Mouse (Mus musculus): ENCODE measurements around the gene Cdh23. TPM values are rescaled to one million over a fixed set of nuclear protein-coding genes. Genes with fewer than 3 reads are reported as not detected.
"Not testable (repeated sequence)": the region's sequence is repeated elsewhere in the genome, so short reads cannot be mapped to it uniquely, and the experiment has no call there.

Gene Cdh23
- polyA plus RNA-seq (2017; shearing (Covaris generic)) = 1 to 10 TPM; 4.0 to 5.5 TPM

GRCm38 (mm10) chr10:60696390-60696789 lies at the start of gene Cdh23:
TSS of gene Cdh23 (minus strand) at chr10:60696490.
- ATAC-seq = no peak

GRCm38 (mm10) chr10:60744543-60745290 lies 48.4 kb upstream of the Cdh23 start:
- no peak for ATAC-seq

- ATAC-seq = no peak
Observed at GRCm38 (mm10) chr10:60743681-60744080, 47.4 kb upstream of the Cdh23 start.

DNA sequence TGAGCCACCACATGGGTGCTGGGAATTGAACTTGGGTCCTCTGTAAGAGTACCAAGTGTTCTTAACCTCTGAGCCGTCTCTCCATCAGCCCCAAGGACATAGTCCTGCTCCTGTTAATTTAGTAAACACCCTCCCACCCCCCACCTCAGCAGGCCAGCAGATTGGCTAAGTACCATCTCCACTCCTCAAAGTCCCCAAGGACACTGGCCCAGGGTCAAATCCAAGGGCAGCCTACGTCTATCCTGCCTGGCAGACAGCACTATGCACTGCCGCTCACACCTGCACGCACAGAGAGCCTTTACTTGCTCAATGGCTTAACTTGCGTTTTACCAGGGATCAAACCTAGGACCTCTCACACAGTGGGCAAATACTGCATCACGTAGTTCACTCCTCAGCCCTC lies 46.7 kb upstream of the Cdh23 start:
- ATAC-seq = no peak

- ATAC-seq = not testable (repeated sequence)
Observed at GRCm38 (mm10) chr10:60742296-60742695, 46.0 kb upstream of the Cdh23 start.

DNA sequence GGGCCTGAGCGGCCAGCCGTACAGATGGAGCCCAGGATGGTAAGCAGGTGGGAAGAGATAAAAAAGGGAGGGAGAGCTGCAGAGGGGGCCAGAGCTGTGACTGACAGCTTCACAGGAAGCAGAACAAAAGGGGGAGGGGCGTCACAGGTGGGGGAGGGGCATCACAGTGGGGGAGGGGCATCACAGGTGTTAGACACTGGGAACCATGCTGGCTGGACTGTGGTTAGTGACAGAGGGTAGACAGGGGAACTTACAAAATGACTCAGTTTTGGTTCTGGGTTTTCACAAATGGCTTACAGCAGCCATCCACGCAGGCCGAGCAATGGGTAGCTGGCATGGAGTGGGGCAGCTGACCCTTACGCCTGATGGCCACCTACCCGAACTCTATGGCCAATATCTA lies 45.1 kb upstream of the Cdh23 start:
- no peak for ATAC-seq

DNA sequence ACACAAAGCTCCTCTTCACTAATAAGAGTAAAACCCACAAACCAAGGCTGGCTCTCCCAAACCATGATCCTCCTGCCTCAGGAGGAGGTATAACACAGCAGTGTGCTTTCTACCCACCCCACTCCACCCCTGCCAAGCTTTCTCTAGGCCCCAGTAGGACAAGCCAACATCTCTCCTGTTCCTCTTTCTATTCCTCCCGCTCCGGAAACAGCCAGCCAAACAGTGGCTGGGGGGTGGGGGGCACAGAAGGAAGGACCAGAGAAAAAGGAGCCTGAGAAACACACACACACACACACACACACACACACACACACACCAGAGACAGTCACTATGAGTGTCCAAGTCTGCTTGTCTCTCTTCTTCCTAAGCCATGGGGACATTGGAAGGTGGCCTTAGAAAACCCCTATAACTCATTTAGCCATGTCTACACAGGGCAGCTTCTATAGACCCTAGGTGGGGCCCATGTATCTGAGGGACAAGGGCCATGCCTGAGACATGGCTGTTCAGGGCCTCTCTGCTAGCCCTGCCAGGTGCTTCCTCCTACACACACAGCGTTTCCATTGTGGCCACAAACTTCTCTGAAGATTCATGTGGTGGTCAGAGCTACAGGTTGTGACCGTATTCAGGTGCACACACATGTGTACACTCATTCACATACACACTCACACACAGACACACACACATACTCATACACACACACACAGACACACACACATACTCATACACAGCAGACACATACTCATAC lies 43.5 kb upstream of the Cdh23 start:
- no peak for ATAC-seq

DNA sequence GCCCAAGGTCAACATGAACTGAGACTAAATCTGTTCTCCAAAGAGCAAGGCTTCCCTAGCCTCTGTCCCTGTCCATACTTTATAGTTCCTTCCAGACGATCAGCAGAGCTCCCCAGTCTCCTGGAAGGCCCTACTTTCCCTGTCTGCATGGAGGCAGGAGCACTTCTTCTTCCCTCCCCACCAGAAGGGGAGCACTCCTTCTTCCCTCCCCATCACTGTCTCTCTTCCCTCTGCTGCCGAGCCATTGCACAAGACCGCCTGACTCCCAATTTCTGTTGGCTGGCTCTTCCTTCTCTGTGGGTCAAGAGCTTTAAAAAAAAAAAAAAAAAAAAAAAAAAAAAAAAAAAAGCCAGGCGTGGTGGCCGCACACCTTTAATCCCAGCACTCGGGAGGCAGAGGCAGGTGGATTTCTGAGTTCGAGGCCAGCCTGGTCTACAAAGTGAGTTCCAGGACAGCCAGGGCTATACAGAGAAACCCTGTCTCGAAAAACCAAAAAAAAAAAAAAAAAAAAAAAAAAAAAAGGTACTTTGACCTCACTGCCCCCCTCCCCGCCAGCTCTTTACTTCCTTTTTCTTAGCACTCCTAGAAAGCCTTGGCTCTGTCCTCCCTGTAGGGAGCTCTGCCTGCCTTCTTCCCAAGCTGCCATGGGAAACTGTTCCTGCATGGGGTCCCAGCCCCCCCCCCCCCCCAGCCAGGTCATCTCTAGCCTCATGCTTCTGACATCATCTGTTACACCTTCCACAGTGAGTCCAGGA lies 41.8 kb upstream of the Cdh23 start:
- no peak for ATAC-seq

- no peak for ATAC-seq
Observed at GRCm38 (mm10) chr10:60737169-60737728, 41.0 kb upstream of the Cdh23 start.

DNA sequence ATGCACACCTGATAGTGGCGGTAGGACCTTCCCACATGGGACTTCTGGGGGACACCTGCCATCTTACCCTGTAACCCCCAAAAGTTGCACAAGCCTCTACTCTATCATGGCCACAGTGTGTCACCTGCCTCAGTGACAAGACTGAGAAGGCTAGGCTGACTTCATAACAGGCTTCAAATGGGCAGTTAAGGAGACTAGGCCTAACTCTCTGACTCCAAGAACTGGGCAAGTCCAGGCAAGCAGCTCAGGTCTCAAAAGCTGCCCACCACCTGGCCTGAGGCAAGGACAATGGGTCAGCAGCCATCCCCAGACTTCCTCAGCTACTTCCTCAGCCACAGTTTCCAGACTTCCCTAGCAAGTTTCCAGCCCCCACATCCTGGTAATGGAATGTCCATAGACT lies 39.4 kb upstream of the Cdh23 start:
- no peak for ATAC-seq

DNA sequence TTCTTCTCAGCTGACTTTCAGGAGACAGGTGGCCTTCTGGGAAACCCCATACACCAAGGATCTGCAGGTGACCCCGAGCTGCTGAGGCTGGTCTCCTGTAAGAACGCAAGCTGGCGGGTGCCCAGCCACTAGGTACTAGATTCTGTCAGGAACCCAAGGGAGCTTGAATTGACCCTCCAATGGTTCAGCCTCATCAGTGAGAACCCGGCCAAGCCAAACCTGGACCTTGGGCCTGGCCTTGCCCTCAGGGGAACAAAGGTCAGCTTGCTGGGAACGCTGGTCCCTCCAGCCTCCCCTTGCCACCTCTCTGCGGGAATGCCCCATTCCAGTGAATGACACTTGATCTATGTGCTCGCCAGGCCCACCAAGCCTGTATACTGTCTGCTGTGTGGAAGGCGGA lies 37.2 kb upstream of the Cdh23 start:
- no peak for ATAC-seq

GRCm38 (mm10) chr10:60732397-60732861 lies 36.1 kb upstream of the Cdh23 start:
- no peak for ATAC-seq

DNA sequence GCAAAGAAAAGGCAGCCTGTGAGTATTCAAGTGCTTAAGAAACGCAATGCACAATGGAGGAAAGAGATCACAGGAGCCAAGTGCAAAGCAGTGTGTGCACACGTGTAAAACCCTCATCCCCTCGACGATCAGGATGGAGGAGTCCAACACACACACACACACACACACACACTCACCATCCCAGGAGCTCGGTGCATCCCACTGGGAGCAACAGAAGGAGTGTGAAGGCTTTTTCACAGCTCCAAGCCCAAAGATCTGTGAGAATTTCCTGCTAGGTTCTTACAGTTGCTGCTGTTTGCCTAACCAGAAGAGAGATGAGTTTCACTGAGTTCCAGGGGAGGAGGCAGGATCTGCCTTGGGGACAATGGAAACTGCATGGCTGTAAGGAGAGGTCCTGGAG lies 35.5 kb upstream of the Cdh23 start:
- no peak for ATAC-seq

- ATAC-seq = no peak
Observed at GRCm38 (mm10) chr10:60727301-60727700, 31.0 kb upstream of the Cdh23 start.

DNA sequence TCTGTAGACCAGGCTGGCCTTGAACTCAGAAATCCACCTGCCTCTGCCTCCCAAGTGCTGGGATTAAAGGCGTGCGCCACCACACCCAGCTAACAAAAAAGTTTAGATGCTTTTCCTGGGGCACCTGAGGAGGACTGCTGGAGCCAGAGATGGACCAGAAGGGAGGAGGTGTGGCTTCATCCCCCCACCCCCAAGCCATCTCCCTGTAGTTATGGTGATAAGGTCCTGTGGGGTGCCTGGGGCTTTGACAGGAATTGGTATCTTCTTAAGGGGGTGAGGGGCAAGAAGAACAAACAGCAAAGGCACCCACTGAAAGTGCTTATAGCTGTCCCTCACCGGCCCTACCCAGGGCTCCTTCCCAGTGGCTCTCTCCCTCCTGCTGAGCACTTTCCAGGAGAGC lies 30.6 kb upstream of the Cdh23 start:
- ATAC-seq = no peak

GRCm38 (mm10) chr10:60724496-60724895 lies 28.2 kb upstream of the Cdh23 start:
- ATAC-seq = no peak

GRCm38 (mm10) chr10:60723345-60723744 lies 27.1 kb upstream of the Cdh23 start:
- ATAC-seq = no peak

DNA sequence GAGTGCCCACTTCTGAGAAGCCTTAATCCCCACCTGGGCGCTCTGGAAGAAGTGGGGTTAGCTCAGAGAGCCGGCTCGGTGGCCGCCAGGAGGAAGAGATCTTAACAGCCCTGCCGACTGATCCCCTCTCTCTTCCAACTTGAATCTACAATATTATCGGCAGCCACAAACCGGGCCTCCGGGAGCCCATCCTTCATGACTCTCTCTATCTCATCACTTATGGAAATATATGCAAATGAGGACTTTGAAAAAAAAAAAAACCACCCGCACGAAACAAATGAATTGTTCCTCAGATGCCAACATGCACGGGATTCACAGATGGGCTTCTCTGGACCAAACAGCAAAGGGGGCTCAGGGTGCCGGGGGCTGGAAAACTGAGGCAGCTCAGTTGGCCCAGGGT lies 25.4 kb upstream of the Cdh23 start:
- ATAC-seq = no peak

GRCm38 (mm10) chr10:60720461-60720860 lies 24.2 kb upstream of the Cdh23 start:
- ATAC-seq = no peak

DNA sequence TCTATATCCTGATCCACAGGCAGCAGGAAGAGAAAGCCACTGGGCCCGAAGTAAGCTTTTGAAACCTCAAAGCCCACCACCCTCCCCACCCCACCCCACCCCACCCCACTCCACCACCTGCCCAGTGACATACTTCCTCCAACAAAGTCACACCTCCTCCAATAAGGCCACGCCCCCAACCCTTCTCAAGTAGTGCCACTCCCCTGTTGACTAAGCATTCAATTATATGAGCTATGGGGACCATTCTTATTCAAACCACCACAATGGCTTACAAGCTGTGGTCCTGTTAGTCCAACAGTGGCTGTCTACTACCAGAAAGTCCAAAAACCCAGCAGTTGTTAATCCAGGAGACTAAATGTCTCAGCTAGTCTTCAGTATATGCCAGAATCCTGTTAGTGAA lies 22.2 kb upstream of the Cdh23 start:
- ATAC-seq = no peak

- ATAC-seq = no peak
Observed at GRCm38 (mm10) chr10:60716449-60716848, 20.2 kb upstream of the Cdh23 start.

DNA sequence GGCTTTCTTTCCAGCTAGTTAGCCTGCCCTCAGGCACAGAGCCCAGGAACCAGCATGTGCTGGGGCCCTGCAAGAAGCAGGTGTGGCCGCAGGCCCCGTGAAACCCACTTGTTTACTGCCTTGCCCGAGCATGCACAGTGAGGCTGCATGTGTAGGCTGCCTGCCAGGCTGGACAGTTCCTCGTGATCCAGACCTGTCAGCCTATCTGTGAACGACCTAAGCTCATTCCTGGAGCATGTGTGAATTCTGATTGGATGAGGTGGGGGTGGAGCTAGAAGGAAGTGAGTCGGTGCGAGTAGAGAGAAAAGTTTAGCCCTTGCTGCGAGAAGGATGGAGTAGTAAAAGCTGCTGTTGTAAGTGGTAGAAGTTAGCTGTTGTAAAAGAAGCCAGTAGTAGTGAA lies 16.0 kb upstream of the Cdh23 start:
- not testable (repeated sequence) for ATAC-seq

DNA sequence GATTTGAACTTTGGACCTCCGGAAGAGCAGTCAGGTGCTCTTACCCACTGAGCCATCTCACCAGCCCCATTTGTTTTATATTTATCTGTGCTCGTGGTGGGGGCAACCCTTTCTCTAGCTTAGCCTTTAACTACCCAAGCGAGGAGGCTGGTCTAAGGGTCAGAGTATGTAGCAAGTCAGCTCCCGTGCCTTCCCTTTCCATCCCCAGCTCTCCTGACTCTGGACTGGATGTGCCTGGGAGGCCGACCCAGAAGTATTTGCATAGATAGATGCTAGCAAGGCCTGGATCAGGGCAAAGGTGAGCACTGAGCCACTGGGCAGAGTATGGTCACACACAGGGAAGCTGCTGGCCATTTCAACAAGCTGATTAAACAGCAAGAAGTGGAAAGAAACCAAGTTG lies 12.5 kb upstream of the Cdh23 start:
- no peak for ATAC-seq
